ENCODE assay signal across 33 mouse cellular contexts in the genomic region with DNA sequence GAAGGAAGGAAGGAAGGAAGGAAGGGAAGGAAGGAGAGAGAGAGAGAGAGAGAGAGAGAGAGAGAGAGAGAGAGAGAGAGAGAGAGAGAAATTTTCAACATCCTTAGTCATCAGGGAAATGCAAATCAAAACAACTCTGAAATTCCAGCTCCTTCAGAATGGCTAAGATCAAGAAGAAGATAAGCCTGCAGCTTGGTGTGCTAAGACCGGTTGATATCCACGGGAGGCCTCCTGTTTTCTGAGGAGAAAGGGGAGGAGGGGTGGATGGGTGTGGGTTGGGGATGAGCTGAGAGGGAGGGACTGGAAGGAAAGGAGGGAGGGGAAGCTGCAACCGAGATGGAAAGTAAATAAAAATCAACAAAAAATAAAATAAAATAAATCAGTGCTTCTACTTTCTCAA. TPM values are rescaled to one million over a fixed set of nuclear protein-coding genes. Genes with fewer than 3 reads are reported as not detected.
DNase-seq lines count a peak whose midpoint lies in the region; ATAC-seq and TF ChIP-seq lines count a peak whose summit lies in the region.
"Had no signal": no experiment of that assay in that cellular context is flagged by ENCODE, and none has a peak within 500 bp of the region (broad histone marks: within the 10 kb centered on the region; RNA-seq: fewer than 3 reads in every experiment).

No protein-coding gene starts in this region.

- peak overlapping the region; percentile 81 for H3K27ac ChIP-seq in liver, adult 2 months (replicated peaks; ENCODE audit: insufficient read depth, low read depth, low read length)
- H3K27ac ChIP-seq in embryonic facial prominence, embryonic 14.5 days (replicated peaks; ENCODE audit: low read depth, low read length) = no peak overlapping the region
- no peak overlapping the region for H3K27ac ChIP-seq in hindbrain, embryonic 11.5 days (ENCODE audit: low read depth, low read length)
- no peak overlapping the region for H3K27ac ChIP-seq in intestine, postnatal 0 days (ENCODE audit: low read depth, low read length)
- H3K27ac ChIP-seq: embryonic facial prominence, embryonic 13.5 days; forebrain, embryonic 10.5 days; forebrain, embryonic 13.5 days; gastrocnemius, adult 2 months; hindbrain, embryonic 13.5 days; intestine, embryonic 15.5 days had no signal

- H3K27me3 ChIP-seq in liver, adult 2 months (ENCODE audit: control insufficient read depth, insufficient read depth, low read length) = no peaks in the 10 kb centered on the region
- H3K27me3 ChIP-seq in embryonic facial prominence, embryonic 14.5 days (replicated peaks; ENCODE audit: control insufficient read depth, insufficient read depth, low read length) = no peaks in the 10 kb centered on the region
- H3K27me3 ChIP-seq in hindbrain, embryonic 11.5 days (ENCODE audit: control insufficient read depth, insufficient read depth, low read length) = no peaks in the 10 kb centered on the region
- no peaks in the 10 kb centered on the region for H3K27me3 ChIP-seq in intestine, postnatal 0 days (replicated peaks; ENCODE audit: control insufficient read depth, insufficient read depth, low read length)
- H3K27me3 ChIP-seq: embryonic facial prominence, embryonic 13.5 days; forebrain, embryonic 13.5 days; hindbrain, embryonic 13.5 days; intestine, embryonic 15.5 days; Patski had no signal

- WGBS in liver, adult 2 months = 22% methylated on average over 3 of the region's 3 CpGs
- 4% methylated on average over 3 of the region's 3 CpGs for WGBS in embryonic facial prominence, embryonic 14.5 days
- 22% methylated on average over 3 of the region's 3 CpGs for WGBS in hindbrain, embryonic 11.5 days
- WGBS in intestine, postnatal 0 days = 6% methylated on average over 3 of the region's 3 CpGs

- H3K9me3 ChIP-seq in embryonic facial prominence, embryonic 14.5 days (ENCODE audit: control insufficient read depth, low read length) = no peaks in the 10 kb centered on the region
- no peaks in the 10 kb centered on the region for H3K9me3 ChIP-seq in hindbrain, embryonic 11.5 days (ENCODE audit: control insufficient read depth, low read length)
- no peaks in the 10 kb centered on the region for H3K9me3 ChIP-seq in intestine, postnatal 0 days (ENCODE audit: control insufficient read depth)
- H3K9me3 ChIP-seq: embryonic facial prominence, embryonic 13.5 days; forebrain, embryonic 10.5 days; forebrain, embryonic 13.5 days; hindbrain, embryonic 13.5 days; intestine, embryonic 15.5 days had no signal

- H3K9ac ChIP-seq in liver, adult 2 months (ENCODE audit: low read depth, low read length) = no peak overlapping the region
- H3K9ac ChIP-seq in embryonic facial prominence, embryonic 14.5 days (ENCODE audit: low read depth, low read length) = no peak overlapping the region
- no peak overlapping the region for H3K9ac ChIP-seq in hindbrain, embryonic 11.5 days (ENCODE audit: low read depth, low read length)
- H3K9ac ChIP-seq in intestine, postnatal 0 days (ENCODE audit: low read depth, low read length) = no peak overlapping the region
- H3K9ac ChIP-seq: embryonic facial prominence, embryonic 13.5 days; forebrain, embryonic 13.5 days; hindbrain, embryonic 13.5 days; intestine, embryonic 15.5 days had no signal

- ATAC-seq in embryonic facial prominence, embryonic 14.5 days (ENCODE audit: low read depth) = no peak
- ATAC-seq in hindbrain, embryonic 11.5 days (ENCODE audit: low FRiP score) = no peak
- ATAC-seq in intestine, postnatal 0 days = no peak
- ATAC-seq: CD4-positive, CD25-positive, alpha-beta regulatory T cell, adult 4 months; forebrain, embryonic 13.5 days; forebrain, embryonic 16.5 days; hindbrain, embryonic 16.5 days; intestine, embryonic 15.5 days; Patski had no signal

- peaks cover 18% of the 10 kb centered on the region for H3K4me1 ChIP-seq in liver, adult 2 months (ENCODE audit: control insufficient read depth, insufficient read depth, low read length)
- H3K4me1 ChIP-seq in embryonic facial prominence, embryonic 14.5 days (ENCODE audit: control insufficient read depth, insufficient read depth, low read length) = peaks cover 3% of the 10 kb centered on the region; the same call in 1 of the 2 replicates
- H3K4me1 ChIP-seq in hindbrain, embryonic 11.5 days (replicated peaks; ENCODE audit: control insufficient read depth, insufficient read depth, low read length) = no peaks in the 10 kb centered on the region
- peaks cover 6% of the 10 kb centered on the region; the same call in 1 of the 2 replicates for H3K4me1 ChIP-seq in intestine, postnatal 0 days (replicated peaks; ENCODE audit: control insufficient read depth, insufficient read depth, low read length)
- H3K4me1 ChIP-seq: forebrain, embryonic 13.5 days; hindbrain, embryonic 13.5 days had no signal

- peaks cover 6% of the 10 kb centered on the region; the same call in 1 of the 2 replicates for H3K79me2 ChIP-seq in liver, adult 2 months (ENCODE audit: control insufficient read depth, insufficient read depth, low read length)

- H3K4me3 ChIP-seq in liver, adult 2 months (ENCODE audit: insufficient read depth, low read depth, low read length) = no peak overlapping the region
- H3K4me3 ChIP-seq in embryonic facial prominence, embryonic 14.5 days (ENCODE audit: low read depth, low read length) = no peak overlapping the region
- no peak overlapping the region for H3K4me3 ChIP-seq in hindbrain, embryonic 11.5 days (ENCODE audit: low read depth, low read length)
- H3K4me3 ChIP-seq in intestine, postnatal 0 days (ENCODE audit: low read depth, low read length) = no peak overlapping the region
- H3K4me3 ChIP-seq: embryonic facial prominence, embryonic 13.5 days; forebrain, embryonic 10.5 days; forebrain, embryonic 13.5 days; gastrocnemius, adult 2 months; hindbrain, embryonic 13.5 days; intestine, embryonic 15.5 days had no signal

- DNase-seq in liver, adult 2 months (ENCODE audit: extremely low read depth, low read depth, low spot score) = no peak
- DNase-seq in liver (no peak), MN1 (ENCODE audit: low spot score) (peak; percentile 28), NIH3T3 (ENCODE audit: low read depth) (peak; percentile 53)
- peak; percentile 32 for DNase-seq in embryonic facial prominence, embryonic 14.5 days (ENCODE audit: low spot score)
- no peak for DNase-seq in hindbrain, embryonic 11.5 days (ENCODE audit: low spot score)
- DNase-seq: adrenal gland, postnatal 10 days; adrenal gland, postnatal 36 days; cerebellum, adult 18-20 months; cerebellum, adult 9-10 months; cerebellum, postnatal 14 days; gastrocnemius, adult 2 months; gastrocnemius, postnatal 14 days; heart, adult 11 months had no signal

- TF ChIP-seq CTCF in liver, adult 2 months (IDR thresholded peaks at IDR 0.05; ENCODE audit: low read depth, low read length) = no peak
- TF ChIP-seq CTCF in intestine, postnatal 0 days (IDR thresholded peaks at IDR 0.05; ENCODE audit: low read depth) = no peak

- H3K36me3 ChIP-seq in liver, adult 2 months (ENCODE audit: control insufficient read depth, insufficient read depth, low read length) = peaks cover 14% of the 10 kb centered on the region
- no peaks in the 10 kb centered on the region for H3K36me3 ChIP-seq in embryonic facial prominence, embryonic 14.5 days (ENCODE audit: control insufficient read depth, insufficient read depth, low read length)
- no peaks in the 10 kb centered on the region for H3K36me3 ChIP-seq in hindbrain, embryonic 11.5 days (ENCODE audit: control insufficient read depth, insufficient read depth, low read length)
- H3K36me3 ChIP-seq in intestine, postnatal 0 days (ENCODE audit: control insufficient read depth, insufficient read depth) = no peaks in the 10 kb centered on the region
- H3K36me3 ChIP-seq: embryonic facial prominence, embryonic 13.5 days; forebrain, embryonic 10.5 days; hindbrain, embryonic 13.5 days; intestine, embryonic 15.5 days had no signal

- no peak for TF ChIP-seq POLR2A in liver, adult 2 months (IDR thresholded peaks at IDR 0.05; ENCODE audit: extremely low read depth, insufficient read depth, low read length)

- no peak overlapping the region for H3K4me2 ChIP-seq in embryonic facial prominence, embryonic 14.5 days (ENCODE audit: low read depth, low read length)
- H3K4me2 ChIP-seq in hindbrain, embryonic 11.5 days (replicated peaks; ENCODE audit: low read depth, low read length) = no peak overlapping the region
- no peak overlapping the region for H3K4me2 ChIP-seq in intestine, postnatal 0 days (replicated peaks; ENCODE audit: low read depth)
- H3K4me2 ChIP-seq: embryonic facial prominence, embryonic 13.5 days; forebrain, embryonic 13.5 days; heart, embryonic 11.5 days; hindbrain, embryonic 13.5 days; intestine, embryonic 15.5 days had no signal

RNA-seq across cellular contexts. Expression of a gene that starts 1.0 kb away (rescaled TPM):
- 1,004 and 1,280 TPM in 2 replicates for total RNA-seq in liver, adult 2 months (2014; rRNA removed)
- polyA plus RNA-seq in liver, adult 2 months (2012; rRNA removed) = 1,016 and 1,052 TPM in 2 replicates
- polyA plus RNA-seq in embryonic facial prominence, embryonic 14.5 days (2014; fragmentation: Nextera tagmentation; extraction: Ambion mirVana) = 0.10 TPM in 1 of 2 replicates, not detected in the other
- polyA plus RNA-seq in hindbrain, embryonic 11.5 days (2014; fragmentation: Nextera tagmentation; extraction: Ambion mirVana) = not detected in 2 replicates
- polyA plus RNA-seq in intestine, postnatal 0 days (2015; fragmentation: Nextera tagmentation; extraction: Ambion mirVana) = 0.16 TPM in 1 of 2 replicates, not detected in the other
- total RNA-seq: gastrocnemius, postnatal 14 days; hematopoietic stem cell, adult 5-6 weeks; MEL had no signal
- polyA plus RNA-seq: CD4-positive, CD25-positive, alpha-beta regulatory T cell, adult 4 months; embryonic facial prominence, embryonic 13.5 days; forebrain, embryonic 10.5 days; forebrain, embryonic 13.5 days; forebrain, embryonic 16.5 days; heart, embryonic 11.5 days; hindbrain, embryonic 13.5 days; hindbrain, embryonic 16.5 days had no signal

RNA-seq across cellular contexts. Expression of a gene that starts 6.3 kb away (rescaled TPM):
- total RNA-seq in liver, adult 2 months (2014; rRNA removed) = 1.0 and 2.3 TPM in 2 replicates
- polyA plus RNA-seq in liver, adult 2 months (2012; rRNA removed) = 4.1 and 4.4 TPM in 2 replicates
- 37.2 and 43.6 TPM in 2 replicates for polyA plus RNA-seq in embryonic facial prominence, embryonic 14.5 days (2014; fragmentation: Nextera tagmentation; extraction: Ambion mirVana)
- polyA plus RNA-seq in hindbrain, embryonic 11.5 days (2014; fragmentation: Nextera tagmentation; extraction: Ambion mirVana) = 0.94 and 1.2 TPM in 2 replicates
- 24.7 and 27.2 TPM in 2 replicates for polyA plus RNA-seq in intestine, postnatal 0 days (2015; fragmentation: Nextera tagmentation; extraction: Ambion mirVana)
- total RNA-seq: hematopoietic stem cell, adult 5-6 weeks had no signal

RNA-seq across cellular contexts. Expression of a gene that starts 38.3 kb away (rescaled TPM):
- 603 and 791 TPM in 2 replicates for total RNA-seq in liver, adult 2 months (2014; rRNA removed)
- 335 and 492 TPM in 2 replicates for polyA plus RNA-seq in liver, adult 2 months (2012; rRNA removed)
- polyA plus RNA-seq in embryonic facial prominence, embryonic 14.5 days (2014; fragmentation: Nextera tagmentation; extraction: Ambion mirVana) = 0.33 and 0.39 TPM in 2 replicates
- polyA plus RNA-seq in hindbrain, embryonic 11.5 days (2014; fragmentation: Nextera tagmentation; extraction: Ambion mirVana) = 0.27 TPM in 1 of 2 replicates, not detected in the other
- polyA plus RNA-seq in intestine, postnatal 0 days (2015; fragmentation: Nextera tagmentation; extraction: Ambion mirVana) = 3.9 and 4.7 TPM in 2 replicates
- total RNA-seq: hematopoietic stem cell, adult 5-6 weeks; MEL had no signal
- polyA plus RNA-seq: CD4-positive, CD25-positive, alpha-beta regulatory T cell, adult 4 months; embryonic facial prominence, embryonic 13.5 days had no signal

RNA-seq across cellular contexts. Expression of a gene that starts 57.8 kb away (rescaled TPM):
- total RNA-seq in liver, adult 2 months (2014; rRNA removed) = 544 and 683 TPM in 2 replicates
- polyA plus RNA-seq in liver, adult 2 months (2012; rRNA removed) = 457 and 504 TPM in 2 replicates
- polyA plus RNA-seq in embryonic facial prominence, embryonic 14.5 days (2014; fragmentation: Nextera tagmentation; extraction: Ambion mirVana) = not detected in 2 replicates
- polyA plus RNA-seq in hindbrain, embryonic 11.5 days (2014; fragmentation: Nextera tagmentation; extraction: Ambion mirVana) = not detected in 2 replicates
- not detected in 2 replicates for polyA plus RNA-seq in intestine, postnatal 0 days (2015; fragmentation: Nextera tagmentation; extraction: Ambion mirVana)
- total RNA-seq: adrenal gland, adult 18-20 months; gastrocnemius, adult 2 months; gastrocnemius, postnatal 14 days; heart, adult 8-10 months; heart, postnatal 25 days; hematopoietic stem cell, adult 5-6 weeks; MEL had no signal
- polyA plus RNA-seq: C2C12; CD4-positive, CD25-positive, alpha-beta regulatory T cell, adult 4 months; embryonic facial prominence, embryonic 13.5 days; forebrain, embryonic 10.5 days; forebrain, embryonic 13.5 days; forebrain, embryonic 16.5 days; heart, embryonic 14.5 days; heart, postnatal 0 days; hindbrain, embryonic 13.5 days; hindbrain, embryonic 16.5 days had no signal

RNA-seq across cellular contexts. Expression of a gene that starts 59.9 kb away (rescaled TPM):
- 3.7 and 4.1 TPM in 2 replicates for total RNA-seq in liver, adult 2 months (2014; rRNA removed)
- polyA plus RNA-seq in liver, adult 2 months (2012; rRNA removed) = 7.5 and 8.2 TPM in 2 replicates
- polyA plus RNA-seq in embryonic facial prominence, embryonic 14.5 days (2014; fragmentation: Nextera tagmentation; extraction: Ambion mirVana) = 28.2 and 28.3 TPM in 2 replicates
- 17.2 and 23.3 TPM in 2 replicates for polyA plus RNA-seq in hindbrain, embryonic 11.5 days (2014; fragmentation: Nextera tagmentation; extraction: Ambion mirVana)
- polyA plus RNA-seq in intestine, postnatal 0 days (2015; fragmentation: Nextera tagmentation; extraction: Ambion mirVana) = 17.5 and 18.0 TPM in 2 replicates

Comparison
In these comparisons a context has a peak if more than half of its experiments do, and no peak if none do; other contexts are left out.
1. DNase-seq: peak in MN1 (single experiment), NIH3T3 (single experiment) and embryonic facial prominence, embryonic 14.5 days (single experiment); none in liver, adult 2 months (single experiment), liver (single experiment) and hindbrain, embryonic 11.5 days (single experiment).
2. RNA of a gene that starts 1.0 kb away (polyA plus RNA-seq): 1,016 to 1,052 TPM in liver, adult 2 months; 0.16 TPM in intestine, postnatal 0 days, not detected in hindbrain, embryonic 11.5 days and 0.10 TPM in embryonic facial prominence, embryonic 14.5 days; every median in the first group is over 100 times any median in the second.
3. RNA of a gene that starts 38.3 kb away (polyA plus RNA-seq): 335 to 492 TPM in liver, adult 2 months; 3.9 to 4.7 TPM in intestine, postnatal 0 days, 0.33 to 0.39 TPM in embryonic facial prominence, embryonic 14.5 days and 0.27 TPM in hindbrain, embryonic 11.5 days; every median in the first group is over 10 times any median in the second.